ENCODE assay signal across 8 mouse cellular contexts in genomic region chr2:16356106-16356818, GRCm38 (mm10). TPM values are rescaled to one million over a fixed set of nuclear protein-coding genes. Genes with fewer than 3 reads are reported as not detected.
A peak's percentile ranks its signal among the peaks of the same experiment; 100 is the strongest.
DNase-seq lines count a peak whose midpoint lies in the region; ATAC-seq lines count a peak whose summit lies in the region.

Gene Plxdc2 (plus strand): TSS chr2:16356304.

- peak; percentile 85 for ATAC-seq in intestine, embryonic 14.5 days (replicated peaks; ENCODE audit: low FRiP score, low TSS enrichment, low read depth)

- H3K4me3 ChIP-seq in intestine, embryonic 14.5 days (ENCODE audit: low read depth, low read length) = peak within 1 kb of the TSS; percentile 60
- H3K4me3 ChIP-seq in macrophage (ENCODE audit: inconsistent target) = peak within 1 kb of the TSS; percentile 21

- H3K9me3 ChIP-seq in intestine, embryonic 14.5 days (ENCODE audit: control insufficient read depth, low read length) = no peaks in the 10 kb centered on the region

- H3K9ac ChIP-seq in intestine, embryonic 14.5 days (ENCODE audit: low read length) = peak within 1 kb of the TSS; percentile 60

- H3K4me2 ChIP-seq in intestine, embryonic 14.5 days (ENCODE audit: low read length) = peak within 1 kb of the TSS; percentile 79

- peak; percentile 53 to 62 for DNase-seq in adrenal gland, adult 18-20 months (ENCODE audit: low spot score in 2 of 2)
- peak; percentile 85 for DNase-seq in embryo, embryonic 11 days
- peak; percentile 50 to 75 for DNase-seq in gastrocnemius, postnatal 4 days (ENCODE audit: low spot score in 2 of 2)
- DNase-seq in intestine, embryonic 14.5 days (ENCODE audit: low spot score) = peak; percentile 85
- DNase-seq in left cerebral cortex, adult 9 months (ENCODE audit: low spot score in 2 of 2) = peak; percentile 73 to 86
- peak; percentile 91 to 94 for DNase-seq in right cerebral cortex, postnatal 10 days (ENCODE audit: low spot score in 2 of 2)
- DNase-seq in urinary bladder, postnatal 4 days (ENCODE audit: low spot score in 2 of 2) = peak; percentile 63 to 71

- no peaks in the 10 kb centered on the region for H3K79me2 ChIP-seq in macrophage (ENCODE audit: inconsistent target)

- WGBS in intestine, embryonic 14.5 days = under 1% methylated on average over 41 of the region's 45 CpGs
- WGBS in macrophage (ENCODE audit: missing documents) = 2% methylated on average over 45 of the region's 45 CpGs

- H3K27me3 ChIP-seq in intestine, embryonic 14.5 days (replicated peaks; ENCODE audit: control insufficient read depth, insufficient read depth, low read length) = no peaks in the 10 kb centered on the region

- peak within 1 kb of the TSS; percentile 69 for H3K27ac ChIP-seq in intestine, embryonic 14.5 days (ENCODE audit: low read depth)
- no peak within 1 kb of the TSS for H3K27ac ChIP-seq in macrophage

- no peaks in the 10 kb centered on the region; the same call in 1 of the 2 replicates for H3K4me1 ChIP-seq in intestine, embryonic 14.5 days (replicated peaks; ENCODE audit: control insufficient read depth, insufficient read depth, low read length)

- H3K36me3 ChIP-seq in intestine, embryonic 14.5 days (ENCODE audit: control insufficient read depth, insufficient read depth, low read length) = no peaks in the 10 kb centered on the region
- no peaks in the 10 kb centered on the region for H3K36me3 ChIP-seq in macrophage (ENCODE audit: inconsistent target)

RNA-seq across cellular contexts. Expression of gene Plxdc2, which starts in this region (rescaled TPM):
- total RNA-seq in adrenal gland, adult 18-20 months (2021) = 10 to 100 TPM; 11.5 to 16.8 TPM
- 10 to 100 TPM; 37.9 to 44.6 TPM for total RNA-seq in gastrocnemius, postnatal 4 days (2021)
- polyA plus RNA-seq in intestine, embryonic 14.5 days (2014; fragmentation: Nextera tagmentation; extraction: Ambion mirVana) = 19.9 and 23.1 TPM in 2 replicates
- 10 to 100 TPM in 2 of 26 experiments, 1 to 10 TPM in 12, under 1 TPM in 11, not detected in 1; 0.13 to 18.6 (median 4.8) TPM for total RNA-seq in macrophage (2018; cell fraction: chromatin; rRNA removed)
- 1 to 10 TPM in 13 of 26 experiments, under 1 TPM in 13; 0.07 to 5.8 (median 1.4) TPM for total RNA-seq in macrophage (2018; cell fraction: cytosol; rRNA removed)
- total RNA-seq in macrophage (2018; cell fraction: nucleus; rRNA removed) = 10 to 100 TPM in 5 of 26 experiments, 1 to 10 TPM in 9, under 1 TPM in 12; 0.21 to 16.0 (median 1.9) TPM
- polyA plus RNA-seq in macrophage (2018) = 1.7 to 10.7 TPM (median 8.1 TPM) in 3 replicates
